Mouse (Mus musculus): ENCODE measurements around the gene Basp1.

GRCm38 (mm10) chr15:25322601-25323000 is 91.0 kb downstream of the Basp1 start:
- TF ChIP-seq POLR2A (IDR thresholded peaks at IDR 0.05; ENCODE audit: insufficient read depth, low read length), result no peak
- TF ChIP-seq CTCF (IDR thresholded peaks at IDR 0.05; ENCODE audit: low read depth, low read length), result no peak
- TF ChIP-seq EP300 (IDR thresholded peaks at IDR 0.05; ENCODE audit: insufficient read depth, low read depth, low read length), result no peak
